Mouse (Mus musculus) brain, embryonic 14.5 days (tissue): Measurements from ENCODE around the gene Palm.

Source experiments
- CTCF ChIP-seq: fragments of 200-500 bp; IDR thresholded peaks from 2 replicates; pipeline ENCODE4 v1.5.1; 2012; ENCODE audit warnings: inconsistent platforms, mild to moderate bottlenecking, moderate library complexity, borderline replicate concordance; ENCODE audit not compliant: insufficient read depth, insufficient read length; ENCODE audit errors: extremely low read depth
- POLR2A ChIP-seq: fragments of 200-500 bp; IDR thresholded peaks from 2 replicates; pipeline ENCODE4 v1.6.1; 2012; ENCODE audit warnings: mild to moderate bottlenecking, inconsistent platforms, borderline replicate concordance; ENCODE audit not compliant: poor library complexity, insufficient read depth, insufficient read length, severe bottlenecking; ENCODE audit errors: extremely low read depth

- no peak for TF ChIP-seq POLR2A
- TF ChIP-seq CTCF: no peak
These were observed 49.0 kb downstream of the Palm start for GRCm38 (mm10) chr10:79842322-79842721.
